Mouse (Mus musculus) cortical plate, adult 2 months (tissue): ENCODE data around the gene Cfi. TPM values are rescaled to one million over a fixed set of nuclear protein-coding genes. Genes with fewer than 3 reads are reported as not detected.

Experiments
- H3K27ac ChIP-seq: fragments of 200-500 bp; 2 replicates; pipeline ENCODE4 v1.5.1; 2012; ENCODE audit warnings: low read length, control low read depth, inconsistent platforms; ENCODE audit not compliant: insufficient read depth
- H3K4me1 ChIP-seq: fragments of 200-500 bp; 2 replicates; pipeline ENCODE4 v1.6.1; 2011; ENCODE audit warnings: low read length; ENCODE audit not compliant: control insufficient read depth, insufficient read depth
- H3K4me3 ChIP-seq: fragments of 200-500 bp; 2 replicates; pipeline ENCODE4 v1.5.1; 2011; ENCODE audit warnings: mild to moderate bottlenecking, low read length, control low read depth; ENCODE audit not compliant: insufficient read depth
- CTCF ChIP-seq: fragments of 200-500 bp; IDR thresholded peaks from 2 replicates; pipeline ENCODE4 v1.5.1; 2011; ENCODE audit warnings: mild to moderate bottlenecking, control low read depth, low read length; ENCODE audit not compliant: insufficient read depth; ENCODE audit errors: extremely low read depth
- POLR2A ChIP-seq: fragments of 200-500 bp; IDR thresholded peaks from 2 replicates; pipeline ENCODE4 v1.6.1; 2011; ENCODE audit warnings: mild to moderate bottlenecking, low read length, control low read depth; ENCODE audit not compliant: insufficient read depth; ENCODE audit errors: extremely low read depth
- polyA plus RNA-seq: library from polyadenylated mRNA; depleted of rRNA; stranded (reverse); fragments of >200 nt; gene quantifications from 2 replicates; pipeline ENCODE4 v1.2.3, GENCODE M21; 2012; rRNA removed

Gene Cfi
- 0.04 TPM in 1 of 2 replicates, not detected in the other for polyA plus RNA-seq

GRCm38 (mm10) chr3:129835388-129835934 is at the start of gene Cfi:
Gene Cfi (plus strand): TSS chr3:129835884.
- TF ChIP-seq POLR2A (no peak), CTCF (no peak)
- Histone ChIP-seq H3K27ac (no peak within 1 kb of the TSS), H3K4me3 (no peak within 1 kb of the TSS), H3K4me1 (no peaks in the 10 kb centered on the region)

- TF ChIP-seq POLR2A (no peak), CTCF (no peak)
- no peak overlapping the region for H3K4me3 ChIP-seq
- H3K4me1 ChIP-seq: no peaks in the 10 kb centered on the region
- H3K27ac ChIP-seq: no peak overlapping the region
Measured at GRCm38 (mm10) chr3:129793801-129794200, 41.9 kb upstream of the Cfi start.

GRCm38 (mm10) chr3:129797341-129797740 is 38.3 kb upstream of the Cfi start:
- TF ChIP-seq CTCF (no peak), POLR2A (no peak)
- Histone ChIP-seq H3K27ac (no peak overlapping the region), H3K4me1 (no peaks in the 10 kb centered on the region), H3K4me3 (no peak overlapping the region)

GRCm38 (mm10) chr3:129798551-129798950 is 37.1 kb upstream of the Cfi start:
- H3K4me1 ChIP-seq: no peaks in the 10 kb centered on the region
- H3K4me3 ChIP-seq: no peak overlapping the region
- H3K27ac ChIP-seq: no peak overlapping the region
- TF ChIP-seq POLR2A (no peak), CTCF (no peak)

GRCm38 (mm10) chr3:129799011-129799410 is 36.7 kb upstream of the Cfi start:
- Histone ChIP-seq H3K27ac (no peak overlapping the region), H3K4me3 (no peak overlapping the region), H3K4me1 (no peaks in the 10 kb centered on the region)
- no peak for TF ChIP-seq CTCF

- Histone ChIP-seq H3K4me1 (no peaks in the 10 kb centered on the region), H3K4me3 (no peak within 1 kb of the TSS), H3K27ac (no peak within 1 kb of the TSS)
- TF ChIP-seq POLR2A (no peak), CTCF (no peak)
Measured at GRCm38 (mm10) chr3:129803765-129804164, 31.9 kb upstream of the Cfi start, which contains the start of gene Lrit3. Gene Lrit3 (minus strand): TSS chr3:129804030.

GRCm38 (mm10) chr3:129820847-129821246 is 14.8 kb upstream of the Cfi start:
- Histone ChIP-seq H3K27ac (peak overlapping the region; percentile 71), H3K4me1 (no peaks in the 10 kb centered on the region), H3K4me3 (no peak overlapping the region)
- TF ChIP-seq CTCF (no peak), POLR2A (no peak)

- Histone ChIP-seq H3K27ac (no peak overlapping the region), H3K4me3 (no peak overlapping the region), H3K4me1 (no peaks in the 10 kb centered on the region)
- TF ChIP-seq POLR2A (no peak), CTCF (no peak)
Measured at GRCm38 (mm10) chr3:129821736-129822135, 13.9 kb upstream of the Cfi start.

- H3K4me3 ChIP-seq: no peak within 1 kb of the TSS
- no peak within 1 kb of the TSS for H3K27ac ChIP-seq
- H3K4me1 ChIP-seq: no peaks in the 10 kb centered on the region
- no peak for TF ChIP-seq POLR2A
- TF ChIP-seq CTCF: no peak
Measured at GRCm38 (mm10) chr3:129822206-129822775, 13.4 kb upstream of the Cfi start, which contains the start of gene Rrh. Gene Rrh (minus strand): TSS chr3:129822587.

GRCm38 (mm10) chr3:129823293-129823692 is 12.4 kb upstream of the Cfi start:
- Histone ChIP-seq H3K4me1 (peaks cover under 1% of the 10 kb centered on the region; the same call in 1 of the 2 replicates), H3K27ac (no peak overlapping the region), H3K4me3 (no peak overlapping the region)
- TF ChIP-seq CTCF (peak; percentile 31), POLR2A (no peak)

- no peak overlapping the region for H3K27ac ChIP-seq
- no peak overlapping the region for H3K4me3 ChIP-seq
- H3K4me1 ChIP-seq: peaks cover 3% of the 10 kb centered on the region
- TF ChIP-seq POLR2A: no peak
- TF ChIP-seq CTCF: no peak
Measured at GRCm38 (mm10) chr3:129824146-129824545, 11.5 kb upstream of the Cfi start.
